Mouse (Mus musculus): ENCODE data around the gene H2-DMb2. TPM values are rescaled to one million over a fixed set of nuclear protein-coding genes. Genes with fewer than 3 reads are reported as not detected.

Gene H2-DMb2
- total and polyA plus RNA-seq, 3 experiments: 0.77 to 1.5 TPM; not detected in 1

DNA sequence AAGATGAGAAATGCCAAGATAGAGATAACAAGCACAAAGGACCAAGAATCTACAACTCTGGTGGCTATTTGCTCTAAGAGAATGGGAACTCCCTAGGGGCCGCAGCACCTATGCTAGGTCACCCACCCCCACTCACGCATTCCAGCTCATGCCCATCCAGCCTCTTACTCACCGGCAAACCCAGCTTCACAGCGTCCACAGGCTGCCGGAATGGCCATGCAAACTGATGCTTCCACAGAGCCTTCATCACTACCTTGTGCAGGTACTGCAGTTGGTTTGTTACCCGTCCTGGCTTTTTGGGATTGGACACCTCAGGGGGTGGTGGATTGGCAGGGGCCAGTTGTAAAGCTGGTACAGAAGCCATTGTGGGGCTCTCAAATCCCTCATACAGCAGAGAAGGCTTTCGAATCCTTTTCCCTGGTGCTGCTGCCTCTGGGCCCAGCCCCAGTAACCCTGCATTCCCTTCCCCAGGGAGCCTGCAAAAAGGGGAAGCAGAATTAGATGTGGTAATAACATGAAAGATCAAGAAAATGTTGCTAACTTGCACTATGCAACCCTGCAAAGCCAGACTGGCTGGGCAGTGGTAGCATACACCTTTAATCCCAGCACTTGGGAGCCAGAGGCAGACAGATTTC lies 26.3 kb upstream of the H2-DMb2 start:
- peak; percentile 71 for DNase-seq (ENCODE audit: low read depth, low spot score)
- Histone ChIP-seq H3K9ac (ENCODE audit: control insufficient read depth, low read depth, low read length, poor library complexity, severe bottlenecking) (peak overlapping the region; percentile 95), H3K79me2 (ENCODE audit: control insufficient read depth, insufficient read depth, low read length, poor library complexity) (peaks cover 69% of the 10 kb centered on the region), H3K27me3 (ENCODE audit: control insufficient read depth in 1 of 2, insufficient read depth in 2 of 2, low read length in 2 of 2) (no peaks in the 10 kb centered on the region), H3K4me1 (ENCODE audit: control insufficient read depth in 1 of 2, insufficient read depth in 2 of 2, low read length in 2 of 2) (no peaks in the 10 kb centered on the region; a peak in 1 of 4 replicates), H3K36me3 (ENCODE audit: control insufficient read depth in 1 of 2, insufficient read depth in 2 of 2, low read length in 2 of 2) (peaks cover 22 to 43% of the 10 kb centered on the region in 2 experiments), H3K27ac (ENCODE audit: control insufficient read depth, low read depth, low read length) (peak overlapping the region; percentile 7; the same call in 1 of the 2 replicates), H3K9me3 (replicated peaks; ENCODE audit: insufficient read depth, low read length) (no peaks in the 10 kb centered on the region), H3K4me3 (ENCODE audit: control insufficient read depth in 1 of 2, insufficient read depth in 1 of 2, low read depth in 2 of 2, low read length in 2 of 2) (peak overlapping the region; percentile 59 to 98)
- TF ChIP-seq TBP (IDR thresholded peaks at IDR 0.05; ENCODE audit: low read depth, low read length): no peak
- TF ChIP-seq HCFC1 (IDR thresholded peaks at IDR 0.05; ENCODE audit: low read depth, low read length): no peak
- TF ChIP-seq ELF1 (IDR thresholded peaks at IDR 0.05; ENCODE audit: low read depth, low read length): no peak
- peak in 1 of 2 experiments; percentile 16; a peak in 1 of 4 replicates for TF ChIP-seq POLR2A (IDR thresholded peaks at IDR 0.05; ENCODE audit: control insufficient read depth in 1 of 2, insufficient read depth in 1 of 2, low read depth in 1 of 2, low read length in 2 of 2, poor library complexity in 1 of 2)
- TF ChIP-seq CHD2 (IDR thresholded peaks at IDR 0.05; ENCODE audit: low read length): no peak
- no peak for TF ChIP-seq MAFK (IDR thresholded peaks at IDR 0.05; ENCODE audit: borderline replicate concordance, low read depth, low read length)
- TF ChIP-seq UBTF (IDR thresholded peaks at IDR 0.05; ENCODE audit: borderline replicate concordance, insufficient read depth, low read depth, low read length): no peak
- no peak for TF ChIP-seq EP300 (IDR thresholded peaks at IDR 0.05; ENCODE audit: low read depth in 1 of 2, low read length in 2 of 2)
- 0 out of 2 replicates have a peak, but pooled peaks have one; percentile 6 for TF ChIP-seq ETS1 (IDR thresholded peaks at IDR 0.05; ENCODE audit: low read depth, low read length)
- TF ChIP-seq TAL1 (IDR thresholded peaks at IDR 0.05; ENCODE audit: low read length): no peak
- peak; percentile 95 for TF ChIP-seq CHD1 (IDR thresholded peaks at IDR 0.05; ENCODE audit: low read depth, low read length)
- TF ChIP-seq GATA1 (IDR thresholded peaks at IDR 0.05; ENCODE audit: low read depth, low read length): no peak
- TF ChIP-seq JUND (IDR thresholded peaks at IDR 0.05; ENCODE audit: low read depth, low read length): no peak
- no peak; the same call in 1 of the 2 replicates for TF ChIP-seq POLR2AphosphoS2 (IDR thresholded peaks at IDR 0.05; ENCODE audit: low read length)
- peak; percentile 26; the same call in 1 of the 2 replicates for TF ChIP-seq MAX (IDR thresholded peaks at IDR 0.05; ENCODE audit: low read length)
- TF ChIP-seq MXI1 (IDR thresholded peaks at IDR 0.05; ENCODE audit: low read depth, low read length): peak; percentile 43; the same call in 1 of the 2 replicates
- TF ChIP-seq SMC3 (IDR thresholded peaks at IDR 0.05; ENCODE audit: low read depth, low read length): peak; percentile 14; the same call in 1 of the 2 replicates
- no peak for TF ChIP-seq MYC (IDR thresholded peaks at IDR 0.05; ENCODE audit: low read depth, low read length)
- no peak for TF ChIP-seq NELFE (IDR thresholded peaks at IDR 0.05; ENCODE audit: low read depth, low read length)

DNA sequence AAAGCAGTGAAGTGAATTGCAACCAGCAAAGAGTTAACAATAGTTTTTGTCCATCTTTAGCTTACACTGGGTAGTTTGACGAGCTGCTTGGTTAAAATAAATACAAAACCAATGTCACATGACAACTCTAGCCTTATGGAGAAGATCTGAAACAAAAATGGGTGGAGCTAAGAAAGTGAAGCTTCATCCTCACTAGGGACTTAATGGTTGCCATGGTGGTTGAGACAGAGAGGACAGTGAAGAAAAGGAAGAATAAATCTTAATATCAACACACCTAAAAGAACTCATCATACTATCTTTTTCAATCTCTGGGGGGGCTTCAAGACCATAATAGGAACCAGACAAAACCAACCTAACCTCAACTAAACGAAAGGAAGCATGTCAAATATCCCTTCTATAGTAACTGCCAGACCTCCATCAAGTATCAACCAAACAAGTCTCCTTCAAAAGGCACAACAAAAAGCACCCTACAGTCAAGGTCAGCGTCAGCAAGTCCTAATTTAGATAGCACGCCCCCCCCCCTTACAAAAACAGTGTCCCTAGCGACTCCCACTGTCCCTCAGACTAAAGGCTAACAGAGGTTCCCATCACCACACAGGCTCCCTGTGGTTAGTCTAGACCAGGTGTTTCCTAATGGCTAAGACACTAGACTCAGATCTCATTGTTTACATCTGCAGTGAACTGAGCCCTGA lies 25.5 kb upstream of the H2-DMb2 start:
- Histone ChIP-seq H3K27ac (ENCODE audit: control insufficient read depth, low read depth, low read length) (peak overlapping the region; percentile 49), H3K4me1 (ENCODE audit: control insufficient read depth in 1 of 2, insufficient read depth in 2 of 2, low read length in 2 of 2) (no peaks in the 10 kb centered on the region; a peak in 1 of 4 replicates)
- DNase-seq (ENCODE audit: low read depth, low spot score): peak; percentile 72
- no peak for TF ChIP-seq POLR2AphosphoS2 (IDR thresholded peaks at IDR 0.05; ENCODE audit: low read length)
- no peak for TF ChIP-seq SMC3 (IDR thresholded peaks at IDR 0.05; ENCODE audit: low read depth, low read length)
- TF ChIP-seq USF2 (IDR thresholded peaks at IDR 0.05; ENCODE audit: borderline replicate concordance in 1 of 2, insufficient read depth in 1 of 2, low read depth in 1 of 2, low read length in 2 of 2): no peak
- TF ChIP-seq RAD21 (IDR thresholded peaks at IDR 0.05; ENCODE audit: low read depth, low read length): no peak
- no peak for TF ChIP-seq MAZ (IDR thresholded peaks at IDR 0.05; ENCODE audit: low read depth, low read length)
- TF ChIP-seq USF1 (IDR thresholded peaks at IDR 0.05; ENCODE audit: low read depth, low read length): peak; percentile 50; the same call in 1 of the 2 replicates
- TF ChIP-seq RCOR1 (IDR thresholded peaks at IDR 0.05; ENCODE audit: low read depth, low read length): no peak
- TF ChIP-seq POLR2A (IDR thresholded peaks at IDR 0.05; ENCODE audit: control insufficient read depth in 1 of 2, insufficient read depth in 1 of 2, low read depth in 1 of 2, low read length in 2 of 2, poor library complexity in 1 of 2): 0 out of 4 replicates have a peak, but pooled peaks of 1 of the 2 experiments have one; percentile 9
- TF ChIP-seq MYC (IDR thresholded peaks at IDR 0.05; ENCODE audit: low read depth, low read length): no peak
- no peak for TF ChIP-seq MYB (IDR thresholded peaks at IDR 0.05; ENCODE audit: low read depth, low read length)
- TF ChIP-seq JUND (IDR thresholded peaks at IDR 0.05; ENCODE audit: low read depth, low read length): no peak
- TF ChIP-seq BHLHE40 (IDR thresholded peaks at IDR 0.05; ENCODE audit: borderline replicate concordance, low read depth, low read length): no peak
- no peak for TF ChIP-seq ELF1 (IDR thresholded peaks at IDR 0.05; ENCODE audit: low read depth, low read length)
- TF ChIP-seq ETS1 (IDR thresholded peaks at IDR 0.05; ENCODE audit: low read depth, low read length): 0 out of 2 replicates have a peak, but pooled peaks have one; percentile 10
- no peak for TF ChIP-seq CHD2 (IDR thresholded peaks at IDR 0.05; ENCODE audit: low read length)
- TF ChIP-seq MAX (IDR thresholded peaks at IDR 0.05; ENCODE audit: low read length): peak; percentile 9; the same call in 1 of the 2 replicates
- TF ChIP-seq TAL1 (IDR thresholded peaks at IDR 0.05; ENCODE audit: low read length): no peak
- TF ChIP-seq CTCF (IDR thresholded peaks at IDR 0.05 in 2 of 3, conservative IDR thresholded peaks at IDR 0.05 in 1 of 3; ENCODE audit: control insufficient read depth in 1 of 3, insufficient read depth in 1 of 3, low read depth in 2 of 3, low read length in 3 of 3, poor library complexity in 1 of 3, severe bottlenecking in 1 of 3): no peak
- no peak; the same call in 1 of the 2 replicates for TF ChIP-seq CHD1 (IDR thresholded peaks at IDR 0.05; ENCODE audit: low read depth, low read length)

More for the DNA sequence above, 25.5 kb upstream of the H2-DMb2 start:
- no peaks in the 10 kb centered on the region for H3K27me3 ChIP-seq (ENCODE audit: control insufficient read depth in 1 of 2, insufficient read depth in 2 of 2, low read length in 2 of 2)
- no peaks in the 10 kb centered on the region for H3K9me3 ChIP-seq (replicated peaks; ENCODE audit: insufficient read depth, low read length)
- peak overlapping the region; percentile 59 to 98 for H3K4me3 ChIP-seq (ENCODE audit: control insufficient read depth in 1 of 2, insufficient read depth in 1 of 2, low read depth in 2 of 2, low read length in 2 of 2)
- peaks cover 22 to 43% of the 10 kb centered on the region in 2 experiments for H3K36me3 ChIP-seq (ENCODE audit: control insufficient read depth in 1 of 2, insufficient read depth in 2 of 2, low read length in 2 of 2)
- peak overlapping the region; percentile 95 for H3K9ac ChIP-seq (ENCODE audit: control insufficient read depth, low read depth, low read length, poor library complexity, severe bottlenecking)
- peaks cover 74% of the 10 kb centered on the region for H3K79me2 ChIP-seq (ENCODE audit: control insufficient read depth, insufficient read depth, low read length, poor library complexity)
